ENCODE assay signal across 10 mouse cellular contexts in genomic region chr9:75312008-75312407, GRCm38 (mm10). TPM values are rescaled to one million over a fixed set of nuclear protein-coding genes. Genes with fewer than 3 reads are reported as not detected.
DNase-seq lines count a peak whose midpoint lies in the region; ATAC-seq lines count a peak whose summit lies in the region.
"Had no signal": no experiment of that assay in that cellular context is flagged by ENCODE, and none has a peak within 500 bp of the region (broad histone marks: within the 10 kb centered on the region; RNA-seq: fewer than 3 reads in every experiment).

No protein-coding gene starts in this region.

- DNase-seq in hindbrain, embryonic 14.5 days (ENCODE audit: low spot score) = peak; percentile 92
- peak; percentile 71 to 82 for DNase-seq in adrenal gland, adult 18-20 months (ENCODE audit: low spot score in 2 of 2)
- peak; percentile 81 for DNase-seq in embryo, embryonic 11 days
- peak; percentile 83 for DNase-seq in heart, postnatal 4 days
- DNase-seq in limb, embryonic 11.5 days (ENCODE audit: low spot score) = peak; percentile 91
- peak; percentile 57 for DNase-seq in ovary, postnatal 36 days (ENCODE audit: low spot score)
- peak; percentile 86 for DNase-seq in thymus, postnatal 14 days

- no peak overlapping the region for H3K4me2 ChIP-seq in hindbrain, embryonic 14.5 days (replicated peaks)
- H3K4me2 ChIP-seq in hindbrain, embryonic 16.5 days (ENCODE audit: low read length) = no peak overlapping the region
- H3K4me2 ChIP-seq in limb, embryonic 11.5 days (ENCODE audit: low read depth, severe bottlenecking) = no peak overlapping the region
- H3K4me2 ChIP-seq: embryonic facial prominence, embryonic 15.5 days; neural tube, embryonic 13.5 days had no signal

- H3K4me1 ChIP-seq in hindbrain, embryonic 14.5 days (replicated peaks; ENCODE audit: control insufficient read depth, insufficient read depth, low read length) = peaks cover 18% of the 10 kb centered on the region
- peaks cover 11% of the 10 kb centered on the region for H3K4me1 ChIP-seq in hindbrain, embryonic 16.5 days (ENCODE audit: control insufficient read depth, insufficient read depth, low read depth, low read length)
- H3K4me1 ChIP-seq in limb, embryonic 11.5 days (ENCODE audit: control insufficient read depth, insufficient read depth, low read length) = peaks cover 7% of the 10 kb centered on the region; the same call in 1 of the 2 replicates

- H3K4me3 ChIP-seq in hindbrain, embryonic 14.5 days (replicated peaks; ENCODE audit: low read length) = no peak overlapping the region
- no peak overlapping the region for H3K4me3 ChIP-seq in hindbrain, embryonic 16.5 days (ENCODE audit: low read length)
- no peak overlapping the region for H3K4me3 ChIP-seq in limb, embryonic 11.5 days (ENCODE audit: low read depth, low read length)
- H3K4me3 ChIP-seq: embryonic facial prominence, embryonic 15.5 days; neural tube, embryonic 13.5 days had no signal

- peak overlapping the region; percentile 60; the same call in 1 of the 2 replicates for H3K27ac ChIP-seq in hindbrain, embryonic 14.5 days
- H3K27ac ChIP-seq in hindbrain, embryonic 16.5 days (ENCODE audit: low read depth, low read length) = no peak overlapping the region
- no peak overlapping the region for H3K27ac ChIP-seq in limb, embryonic 11.5 days (replicated peaks; ENCODE audit: low read depth, low read length)
- H3K27ac ChIP-seq: embryonic facial prominence, embryonic 15.5 days had no signal

- H3K9me3 ChIP-seq in hindbrain, embryonic 14.5 days (ENCODE audit: control insufficient read depth, low read length) = no peaks in the 10 kb centered on the region
- no peaks in the 10 kb centered on the region for H3K9me3 ChIP-seq in hindbrain, embryonic 16.5 days (ENCODE audit: control insufficient read depth, low read length)
- H3K9me3 ChIP-seq in limb, embryonic 11.5 days (ENCODE audit: control insufficient read depth, low read length) = no peaks in the 10 kb centered on the region
- H3K9me3 ChIP-seq: embryonic facial prominence, embryonic 15.5 days; neural tube, embryonic 13.5 days had no signal

- H3K36me3 ChIP-seq in hindbrain, embryonic 14.5 days (replicated peaks; ENCODE audit: control insufficient read depth, insufficient read depth) = no peaks in the 10 kb centered on the region
- no peaks in the 10 kb centered on the region for H3K36me3 ChIP-seq in hindbrain, embryonic 16.5 days (ENCODE audit: control insufficient read depth, insufficient read depth, low read length)
- no peaks in the 10 kb centered on the region for H3K36me3 ChIP-seq in limb, embryonic 11.5 days (ENCODE audit: control insufficient read depth, insufficient read depth, low read length)
- H3K36me3 ChIP-seq: embryonic facial prominence, embryonic 15.5 days; neural tube, embryonic 13.5 days had no signal

- 16% methylated on average over 4 of the region's 4 CpGs for WGBS in hindbrain, embryonic 14.5 days
- 13% methylated on average over 4 of the region's 4 CpGs for WGBS in hindbrain, embryonic 16.5 days
- WGBS in limb, embryonic 11.5 days = 16% methylated on average over 4 of the region's 4 CpGs

- no peak overlapping the region for H3K9ac ChIP-seq in hindbrain, embryonic 14.5 days
- H3K9ac ChIP-seq in hindbrain, embryonic 16.5 days (ENCODE audit: low read depth, low read length) = no peak overlapping the region
- no peak overlapping the region for H3K9ac ChIP-seq in limb, embryonic 11.5 days (ENCODE audit: low read length)
- H3K9ac ChIP-seq: embryonic facial prominence, embryonic 15.5 days; neural tube, embryonic 13.5 days had no signal

- no peak for ATAC-seq in hindbrain, embryonic 14.5 days (ENCODE audit: low FRiP score)
- no peak for ATAC-seq in hindbrain, embryonic 16.5 days
- no peak for ATAC-seq in limb, embryonic 11.5 days (ENCODE audit: insufficient number of reproducible peaks, low FRiP score, low TSS enrichment, low read depth)

- no peaks in the 10 kb centered on the region for H3K27me3 ChIP-seq in hindbrain, embryonic 14.5 days (ENCODE audit: control insufficient read depth, insufficient read depth, low read length)
- no peaks in the 10 kb centered on the region for H3K27me3 ChIP-seq in hindbrain, embryonic 16.5 days (replicated peaks; ENCODE audit: control insufficient read depth, insufficient read depth, low read length)
- no peaks in the 10 kb centered on the region for H3K27me3 ChIP-seq in limb, embryonic 11.5 days (ENCODE audit: control insufficient read depth, insufficient read depth, low read length)
- H3K27me3 ChIP-seq: embryonic facial prominence, embryonic 15.5 days; neural tube, embryonic 13.5 days had no signal

RNA-seq across cellular contexts. Expression of gene Gnb5, which starts 5.9 kb away (rescaled TPM):
- 89.7 and 94.9 TPM in 2 replicates for polyA plus RNA-seq in hindbrain, embryonic 14.5 days (2014; fragmentation: Nextera tagmentation; extraction: Ambion mirVana)
- polyA plus RNA-seq in hindbrain, embryonic 16.5 days (2015; fragmentation: Nextera tagmentation; extraction: Ambion mirVana) = 89.1 and 97.7 TPM in 2 replicates
- total RNA-seq in adrenal gland, adult 18-20 months (2021) = 10 to 100 TPM; 46.8 to 66.4 TPM
- total RNA-seq in heart, postnatal 4 days (2021) = 10 to 100 TPM; 41.6 to 43.1 TPM
- 20.8 and 23.0 TPM in 2 replicates for polyA plus RNA-seq in limb, embryonic 11.5 days (2014; fragmentation: Nextera tagmentation; extraction: Ambion mirVana)

RNA-seq across cellular contexts. Expression of gene Bcl2l10, which starts 35.5 kb away (rescaled TPM):
- not detected in 2 replicates for polyA plus RNA-seq in hindbrain, embryonic 14.5 days (2014; fragmentation: Nextera tagmentation; extraction: Ambion mirVana)
- not detected in 2 replicates for polyA plus RNA-seq in hindbrain, embryonic 16.5 days (2015; fragmentation: Nextera tagmentation; extraction: Ambion mirVana)
- under 1 TPM in 1 of 2 experiments, not detected in 1; 0.99 TPM for total RNA-seq in adrenal gland, adult 18-20 months (2021)
- under 1 TPM in 1 of 2 experiments, not detected in 1; 0.21 TPM for total RNA-seq in heart, postnatal 4 days (2021)
- not detected in 2 replicates for polyA plus RNA-seq in limb, embryonic 11.5 days (2014; fragmentation: Nextera tagmentation; extraction: Ambion mirVana)
- polyA plus RNA-seq: embryonic facial prominence, embryonic 15.5 days; neural tube, embryonic 13.5 days had no signal
